Mouse (Mus musculus): Measurements from ENCODE around the gene Gadd45a. TPM values are rescaled to one million over a fixed set of nuclear protein-coding genes. Genes with fewer than 3 reads are reported as not detected.

The Gadd45a gene
- total RNA-seq, 2 experiments from 2014 or later, result 11.5 to 12.7 TPM

- TF ChIP-seq CTCF (IDR thresholded peaks at IDR 0.05), result no peak
- no peak overlapping the region for H3K4me3 ChIP-seq
- intact Hi-C loops (cut with DNase I), result no loop called here
- DNase-seq (ENCODE audit: extremely low spot score in 1 of 2, low spot score in 2 of 2), result no peak
- H3K27ac ChIP-seq, result no peak overlapping the region
Measured at GRCm38 (mm10) chr6:67069219-67069762, 32.0 kb upstream of the Gadd45a start.

- peak; percentile 17 for TF ChIP-seq CTCF (IDR thresholded peaks at IDR 0.05)
- no peak for DNase-seq (ENCODE audit: extremely low spot score in 1 of 2, low spot score in 2 of 2)
- H3K27ac ChIP-seq, result no peak overlapping the region
- no peak overlapping the region for H3K4me3 ChIP-seq
- intact Hi-C loops (cut with DNase I), result no loop called here
Measured at GRCm38 (mm10) chr6:67060057-67060456, 22.8 kb upstream of the Gadd45a start.

- no peak for DNase-seq (ENCODE audit: extremely low spot score in 1 of 2, low spot score in 2 of 2)
- no peak overlapping the region for H3K4me3 ChIP-seq
- TF ChIP-seq CTCF (IDR thresholded peaks at IDR 0.05), result no peak
- intact Hi-C loops (cut with DNase I), result no loop called here
- no peak overlapping the region for H3K27ac ChIP-seq
Measured at GRCm38 (mm10) chr6:67057991-67058696, 20.9 kb upstream of the Gadd45a start.

GRCm38 (mm10) chr6:67057574-67057973 lies 20.3 kb upstream of the Gadd45a start:
- Histone ChIP-seq H3K4me3 (no peak overlapping the region), H3K27ac (no peak overlapping the region)
- DNase-seq (ENCODE audit: extremely low spot score in 1 of 2, low spot score in 2 of 2), result no peak
- intact Hi-C loops (cut with DNase I), result no loop called here
- no peak for TF ChIP-seq CTCF (IDR thresholded peaks at IDR 0.05)

- intact Hi-C loops (cut with DNase I), result no loop called here
- Histone ChIP-seq H3K4me3 (no peak overlapping the region), H3K27ac (no peak overlapping the region)
- DNase-seq (ENCODE audit: extremely low spot score in 1 of 2, low spot score in 2 of 2), result no peak
- TF ChIP-seq CTCF (IDR thresholded peaks at IDR 0.05), result no peak
Measured at GRCm38 (mm10) chr6:67056889-67057564, 19.8 kb upstream of the Gadd45a start.

GRCm38 (mm10) chr6:67056108-67056888 lies 19.0 kb upstream of the Gadd45a start:
- no peak for TF ChIP-seq CTCF (IDR thresholded peaks at IDR 0.05)
- DNase-seq (ENCODE audit: extremely low spot score in 1 of 2, low spot score in 2 of 2), result no peak
- Histone ChIP-seq H3K27ac (no peak overlapping the region), H3K4me3 (no peak overlapping the region)
- intact Hi-C loops (cut with DNase I), result no loop called here

- DNase-seq (ENCODE audit: extremely low spot score in 1 of 2, low spot score in 2 of 2), result no peak
- no peak for TF ChIP-seq CTCF (IDR thresholded peaks at IDR 0.05)
- Histone ChIP-seq H3K4me3 (no peak overlapping the region), H3K27ac (no peak overlapping the region)
- intact Hi-C loops (cut with DNase I), result no loop called here
Measured at GRCm38 (mm10) chr6:67050063-67050462, 12.8 kb upstream of the Gadd45a start.

GRCm38 (mm10) chr6:67049695-67050038 lies 12.4 kb upstream of the Gadd45a start:
- no peak for TF ChIP-seq CTCF (IDR thresholded peaks at IDR 0.05)
- Histone ChIP-seq H3K27ac (no peak overlapping the region), H3K4me3 (no peak overlapping the region)
- intact Hi-C loops (cut with DNase I), result no loop called here
- DNase-seq (ENCODE audit: extremely low spot score in 1 of 2, low spot score in 2 of 2), result no peak

GRCm38 (mm10) chr6:67048880-67049694 lies 11.8 kb upstream of the Gadd45a start:
- Histone ChIP-seq H3K27ac (no peak overlapping the region), H3K4me3 (no peak overlapping the region)
- DNase-seq (ENCODE audit: extremely low spot score in 1 of 2, low spot score in 2 of 2), result no peak
- TF ChIP-seq CTCF (IDR thresholded peaks at IDR 0.05), result no peak
- intact Hi-C loops (cut with DNase I), result no loop called here

GRCm38 (mm10) chr6:67048052-67048691 lies 10.9 kb upstream of the Gadd45a start:
- Histone ChIP-seq H3K4me3 (no peak overlapping the region), H3K27ac (no peak overlapping the region)
- intact Hi-C loops (cut with DNase I), result no loop called here
- TF ChIP-seq CTCF (IDR thresholded peaks at IDR 0.05), result no peak
- no peak for DNase-seq (ENCODE audit: extremely low spot score in 1 of 2, low spot score in 2 of 2)

GRCm38 (mm10) chr6:67046937-67047336 lies 9.7 kb upstream of the Gadd45a start:
- Histone ChIP-seq H3K4me3 (no peak overlapping the region), H3K27ac (no peak overlapping the region)
- TF ChIP-seq CTCF (IDR thresholded peaks at IDR 0.05), result no peak
- intact Hi-C loops (cut with DNase I), result no loop called here
- no peak for DNase-seq (ENCODE audit: extremely low spot score in 1 of 2, low spot score in 2 of 2)
